Mouse (Mus musculus): Measurements from ENCODE around the gene Gm5169.
"Not testable (repeated sequence)": the region's sequence is repeated elsewhere in the genome, so short reads cannot be mapped to it uniquely, and the experiment has no call there.

The Gm5169 gene

GRCm38 (mm10) chrX:25301355-25301754 is at the start of gene Gm5169:
TSS of gene Gm5169 (minus strand) at chrX:25301455.
- not testable (repeated sequence) for DNase-seq (ENCODE audit: low read depth, low spot score)

GRCm38 (mm10) chrX:25347424-25347823 is 46.2 kb upstream of the Gm5169 start:
- DNase-seq (ENCODE audit: low read depth, low spot score): not testable (repeated sequence)
